Mouse (Mus musculus) E14TG2a.4 (cell line): ENCODE data around the gene Sgpp1.

Source experiments
- H3K27me3 ChIP-seq: 2 replicates; pipeline ENCODE4 v1.6.1; 2014; ENCODE audit warnings: low read length, control low read depth; ENCODE audit not compliant: insufficient read depth
- H3K36me3 ChIP-seq: 2 replicates; pipeline ENCODE4 v1.6.1; 2014; ENCODE audit warnings: low read length, control low read depth; ENCODE audit not compliant: insufficient read depth
- H3K4me1 ChIP-seq: replicated peaks from 2 replicates; pipeline ENCODE4 v1.6.1; 2014; ENCODE audit warnings: low read depth, low read length, control low read depth
- H3K4me3 ChIP-seq: replicated peaks from 2 replicates; pipeline ENCODE4 v1.5.1; 2014; ENCODE audit warnings: mild to moderate bottlenecking, low read length
- H3K9me3 ChIP-seq: 2 replicates; pipeline ENCODE4 v1.6.1; 2014; ENCODE audit warnings: low read length, control low read depth
- CTCF ChIP-seq: conservative IDR thresholded peaks from 2 replicates; pipeline ENCODE4 v1.5.1; 2014; ENCODE audit warnings: low read length
- NANOG ChIP-seq: IDR thresholded peaks from 2 replicates; pipeline ENCODE4 v1.6.1; 2014; ENCODE audit warnings: borderline replicate concordance, low read length, mixed read lengths
- POU5F1 ChIP-seq: IDR thresholded peaks from 2 replicates; pipeline ENCODE4 v1.6.1; 2014; ENCODE audit warnings: low read length, borderline replicate concordance

Sgpp1 gene

DNA sequence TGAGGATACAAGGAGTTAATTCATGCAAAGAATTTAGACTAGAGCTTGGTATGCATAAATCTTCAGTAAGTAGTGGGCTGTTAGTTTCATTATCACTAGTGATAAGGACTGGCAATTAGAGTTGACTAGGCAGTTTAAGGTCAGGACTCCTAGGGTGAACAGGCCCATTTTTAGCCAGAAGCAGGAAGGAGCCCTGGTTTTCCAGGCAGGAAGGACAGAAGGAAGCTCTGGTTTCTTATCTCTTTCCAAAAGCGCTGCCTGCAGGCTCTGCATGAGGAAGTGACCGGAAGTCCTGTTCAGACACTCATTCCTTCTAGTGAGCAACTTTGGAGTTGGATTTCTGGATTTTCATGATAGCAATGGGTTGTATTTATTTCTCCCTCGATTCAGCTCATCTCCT is 30.2 kb upstream of the Sgpp1 start:
- TF ChIP-seq NANOG (no peak), POU5F1 (no peak), CTCF (no peak)
- no peaks in the 10 kb centered on the region for H3K4me1 ChIP-seq
- no peaks in the 10 kb centered on the region for H3K36me3 ChIP-seq
- no peak overlapping the region for H3K4me3 ChIP-seq
- peaks cover 14% of the 10 kb centered on the region for H3K9me3 ChIP-seq
- no peaks in the 10 kb centered on the region for H3K27me3 ChIP-seq

DNA sequence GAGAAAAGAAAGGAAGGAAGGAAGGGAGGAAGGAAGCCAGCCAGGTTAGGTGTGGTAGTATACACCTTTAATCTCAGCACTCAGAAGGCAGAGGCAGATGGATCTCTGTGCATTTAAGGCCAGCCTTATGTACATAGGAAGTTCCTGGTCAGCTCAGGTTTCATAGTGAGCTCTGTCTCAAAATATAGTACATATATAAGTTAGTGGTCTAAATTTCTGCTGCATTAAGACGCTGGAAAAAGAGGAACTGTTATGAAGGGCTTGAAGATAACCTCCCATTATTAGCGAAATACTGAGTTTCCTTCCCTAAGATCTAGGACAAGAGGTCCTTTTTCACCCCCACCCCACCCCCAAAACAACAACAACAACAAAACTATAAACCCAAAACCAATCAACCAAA is 20.9 kb upstream of the Sgpp1 start:
- no peaks in the 10 kb centered on the region for H3K9me3 ChIP-seq
- TF ChIP-seq NANOG = no peak
- TF ChIP-seq CTCF = no peak
- no peak for TF ChIP-seq POU5F1
- no peak overlapping the region for H3K4me3 ChIP-seq
- H3K36me3 ChIP-seq = no peaks in the 10 kb centered on the region
- no peaks in the 10 kb centered on the region for H3K4me1 ChIP-seq
- H3K27me3 ChIP-seq = no peaks in the 10 kb centered on the region

DNA sequence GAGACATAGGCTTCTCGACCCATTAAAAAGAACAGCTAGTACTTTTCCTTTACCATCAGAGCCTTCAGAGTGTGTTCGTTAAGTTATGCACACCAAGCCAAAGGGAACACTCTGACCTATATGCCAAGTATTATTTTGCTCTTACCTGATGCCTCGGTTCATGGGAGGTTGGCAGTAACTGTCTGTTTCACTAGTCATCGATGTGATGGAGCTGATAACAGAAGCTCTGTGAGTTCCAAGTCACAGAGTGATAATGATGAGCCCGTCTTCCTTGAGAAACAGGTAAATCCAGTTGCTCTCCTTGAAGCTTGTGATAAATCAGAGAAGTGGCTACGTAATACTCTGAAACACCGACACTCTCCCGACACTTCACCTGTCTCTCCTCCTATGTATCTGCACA is 18.2 kb upstream of the Sgpp1 start:
- no peak overlapping the region for H3K4me3 ChIP-seq
- H3K27me3 ChIP-seq = no peaks in the 10 kb centered on the region
- no peaks in the 10 kb centered on the region for H3K36me3 ChIP-seq
- no peaks in the 10 kb centered on the region for H3K9me3 ChIP-seq
- TF ChIP-seq CTCF (no peak), POU5F1 (no peak), NANOG (no peak)
- H3K4me1 ChIP-seq = no peaks in the 10 kb centered on the region

DNA sequence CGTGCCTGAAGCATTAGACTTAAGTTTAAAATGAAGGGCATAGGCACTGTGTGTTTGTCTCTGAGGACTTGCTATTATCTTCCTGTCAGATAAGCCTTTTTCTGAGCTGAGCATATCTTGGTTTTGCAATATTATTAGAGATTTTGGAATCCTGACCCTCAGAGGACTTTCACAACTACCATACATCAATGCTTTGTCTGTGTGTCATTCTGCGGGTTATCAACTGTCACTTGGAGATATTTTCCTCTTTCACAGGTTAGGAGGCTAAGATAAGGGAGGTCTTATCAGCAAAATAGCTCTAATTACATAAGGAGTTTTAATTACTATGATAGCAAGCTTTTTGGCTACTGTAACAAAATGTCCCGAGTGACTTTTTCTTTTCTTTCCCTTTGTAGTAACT is 16.5 kb upstream of the Sgpp1 start:
- TF ChIP-seq NANOG (no peak), POU5F1 (no peak), CTCF (no peak)

DNA sequence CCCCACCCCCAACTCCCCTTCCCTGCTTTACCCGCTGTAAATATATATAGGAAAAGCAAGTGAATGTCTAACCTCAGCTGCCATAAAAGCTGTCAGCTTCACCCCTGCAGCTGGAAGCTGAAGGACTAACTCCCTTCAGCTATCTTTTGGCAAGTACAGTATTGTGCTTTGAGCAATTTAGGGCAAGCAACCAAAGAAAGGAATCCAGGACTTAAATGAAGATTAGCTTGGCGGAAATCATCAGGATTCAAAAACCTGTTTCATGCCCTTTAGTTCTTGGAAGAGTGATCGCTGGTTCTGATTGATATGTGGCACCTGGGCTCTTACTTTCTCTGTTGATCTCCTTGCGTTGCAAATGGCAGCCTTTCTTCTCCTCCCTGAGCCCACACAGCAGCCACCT is 13.0 kb upstream of the Sgpp1 start:
- Histone ChIP-seq H3K27me3 (no peaks in the 10 kb centered on the region; the same call in 1 of the 2 replicates), H3K36me3 (no peaks in the 10 kb centered on the region), H3K4me1 (no peaks in the 10 kb centered on the region), H3K9me3 (no peaks in the 10 kb centered on the region), H3K4me3 (no peak overlapping the region)
- no peak for TF ChIP-seq NANOG
- no peak for TF ChIP-seq POU5F1
- TF ChIP-seq CTCF = no peak

More for the DNA sequence above, 16.5 kb upstream of the Sgpp1 start:
- no peaks in the 10 kb centered on the region for H3K4me1 ChIP-seq
- no peaks in the 10 kb centered on the region for H3K9me3 ChIP-seq
- H3K27me3 ChIP-seq = no peaks in the 10 kb centered on the region
- no peak overlapping the region for H3K4me3 ChIP-seq
- H3K36me3 ChIP-seq = no peaks in the 10 kb centered on the region

DNA sequence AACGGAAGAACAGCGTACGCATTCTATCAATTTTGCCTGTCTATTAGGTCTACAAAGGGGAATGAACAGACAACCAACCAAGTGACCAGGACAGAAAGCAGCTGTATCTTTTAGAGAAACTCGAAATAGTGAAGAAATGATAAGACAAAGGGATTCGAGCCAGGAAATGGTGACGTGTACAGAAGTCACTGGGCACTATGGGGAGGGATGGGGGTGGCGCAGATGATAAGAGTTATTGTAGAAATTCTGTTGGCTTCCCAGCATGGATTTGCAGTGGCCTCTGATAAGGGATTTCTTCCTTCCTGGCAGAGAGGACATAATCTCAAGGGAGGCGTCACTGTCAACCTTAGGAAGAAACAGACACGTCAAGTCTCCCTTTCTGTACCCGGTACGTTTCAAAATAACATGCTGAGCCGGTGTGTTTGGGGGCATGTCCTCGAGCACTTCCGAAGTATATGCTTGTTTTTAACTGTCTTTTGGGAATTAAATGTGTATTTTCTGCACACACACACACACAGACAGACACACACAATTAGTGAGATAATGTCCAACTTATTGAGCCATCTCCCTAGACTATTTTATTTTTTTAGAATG is 10.3 kb upstream of the Sgpp1 start:
- Histone ChIP-seq H3K27me3 (peaks cover 2% of the 10 kb centered on the region), H3K9me3 (no peaks in the 10 kb centered on the region), H3K4me3 (no peak overlapping the region), H3K36me3 (no peaks in the 10 kb centered on the region), H3K4me1 (no peaks in the 10 kb centered on the region)
- TF ChIP-seq POU5F1 (no peak), CTCF (no peak), NANOG (no peak)

DNA sequence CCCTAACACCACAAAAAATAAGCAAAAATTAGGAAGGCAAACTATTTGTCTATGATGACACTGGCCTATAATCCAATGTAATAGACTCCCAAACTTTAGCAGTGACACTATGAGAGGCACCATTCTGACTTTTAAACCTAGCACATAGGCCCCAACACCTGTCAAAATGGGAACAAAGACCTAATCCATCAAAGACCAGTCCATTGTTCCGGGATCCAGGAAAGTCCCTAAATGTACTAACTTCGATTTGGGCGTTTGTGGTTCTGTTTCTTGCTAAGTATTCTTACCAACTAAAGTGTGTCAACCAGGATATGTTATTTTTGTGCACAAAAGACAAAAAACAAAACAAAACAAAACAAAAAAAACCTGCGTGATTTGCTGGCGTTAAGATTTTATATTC is 6.6 kb upstream of the Sgpp1 start:
- H3K9me3 ChIP-seq = no peaks in the 10 kb centered on the region
- TF ChIP-seq CTCF (no peak), POU5F1 (no peak), NANOG (no peak)
- H3K4me1 ChIP-seq = no peaks in the 10 kb centered on the region
- H3K4me3 ChIP-seq = no peak overlapping the region
- H3K36me3 ChIP-seq = no peaks in the 10 kb centered on the region
- peaks cover 31% of the 10 kb centered on the region for H3K27me3 ChIP-seq

DNA sequence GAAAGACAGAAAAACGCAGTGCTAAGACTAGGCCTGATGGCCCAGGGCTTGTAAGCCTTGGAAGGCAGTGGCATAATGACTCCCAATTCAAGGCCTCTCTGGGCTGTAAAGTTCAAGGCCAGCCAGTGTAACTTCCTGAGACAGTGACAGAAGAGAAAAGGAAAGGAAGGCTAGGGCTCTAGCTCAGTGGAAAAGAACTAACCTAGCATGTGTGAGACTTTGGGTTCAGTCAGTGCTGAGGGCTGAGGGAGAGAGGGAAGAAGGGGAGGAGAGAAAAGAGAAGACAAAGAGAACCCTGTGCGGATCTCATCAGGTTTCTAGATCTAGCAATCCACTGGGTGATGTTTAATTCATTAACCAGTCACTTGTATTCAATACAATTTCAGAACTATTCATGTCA is 5.7 kb upstream of the Sgpp1 start:
- TF ChIP-seq CTCF (no peak), POU5F1 (no peak), NANOG (no peak)
- peaks cover 39% of the 10 kb centered on the region for H3K27me3 ChIP-seq
- H3K36me3 ChIP-seq = no peaks in the 10 kb centered on the region
- no peaks in the 10 kb centered on the region for H3K4me1 ChIP-seq
- H3K9me3 ChIP-seq = no peaks in the 10 kb centered on the region
- H3K4me3 ChIP-seq = no peak overlapping the region

DNA sequence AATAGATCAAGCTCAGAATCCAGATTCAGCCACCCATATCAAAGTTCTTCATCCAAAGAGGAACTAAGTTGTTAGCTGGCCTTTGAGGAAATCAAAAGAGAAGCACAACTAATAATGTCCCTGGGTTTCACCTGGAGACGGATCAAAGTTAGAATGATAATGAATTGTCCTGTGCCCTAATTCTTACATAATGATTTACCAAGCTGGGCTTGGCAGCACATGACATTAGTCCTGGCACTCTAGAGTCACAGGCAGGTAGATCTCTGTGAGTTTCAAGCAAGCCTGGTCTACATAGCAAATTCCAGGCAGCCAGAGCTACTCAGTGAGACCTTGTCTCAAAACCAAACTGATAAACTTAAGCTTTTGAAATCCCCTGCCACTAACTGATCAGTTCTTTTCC is 4.9 kb upstream of the Sgpp1 start:
- peaks cover 3% of the 10 kb centered on the region; the same call in 1 of the 2 replicates for H3K4me1 ChIP-seq
- TF ChIP-seq NANOG = no peak
- TF ChIP-seq POU5F1 = no peak
- no peak for TF ChIP-seq CTCF

More for the DNA sequence above, 4.9 kb upstream of the Sgpp1 start:
- Histone ChIP-seq H3K9me3 (no peaks in the 10 kb centered on the region), H3K36me3 (no peaks in the 10 kb centered on the region), H3K4me3 (no peak overlapping the region), H3K27me3 (peaks cover 45% of the 10 kb centered on the region)
